Mouse (Mus musculus): Measurements from ENCODE around the gene Nap1l1.
A peak's percentile ranks its signal among the peaks of the same experiment; 100 is the strongest.
"Not testable (repeated sequence)": the region's sequence is repeated elsewhere in the genome, so short reads cannot be mapped to it uniquely, and the experiment has no call there.

Nap1l1 gene

DNA sequence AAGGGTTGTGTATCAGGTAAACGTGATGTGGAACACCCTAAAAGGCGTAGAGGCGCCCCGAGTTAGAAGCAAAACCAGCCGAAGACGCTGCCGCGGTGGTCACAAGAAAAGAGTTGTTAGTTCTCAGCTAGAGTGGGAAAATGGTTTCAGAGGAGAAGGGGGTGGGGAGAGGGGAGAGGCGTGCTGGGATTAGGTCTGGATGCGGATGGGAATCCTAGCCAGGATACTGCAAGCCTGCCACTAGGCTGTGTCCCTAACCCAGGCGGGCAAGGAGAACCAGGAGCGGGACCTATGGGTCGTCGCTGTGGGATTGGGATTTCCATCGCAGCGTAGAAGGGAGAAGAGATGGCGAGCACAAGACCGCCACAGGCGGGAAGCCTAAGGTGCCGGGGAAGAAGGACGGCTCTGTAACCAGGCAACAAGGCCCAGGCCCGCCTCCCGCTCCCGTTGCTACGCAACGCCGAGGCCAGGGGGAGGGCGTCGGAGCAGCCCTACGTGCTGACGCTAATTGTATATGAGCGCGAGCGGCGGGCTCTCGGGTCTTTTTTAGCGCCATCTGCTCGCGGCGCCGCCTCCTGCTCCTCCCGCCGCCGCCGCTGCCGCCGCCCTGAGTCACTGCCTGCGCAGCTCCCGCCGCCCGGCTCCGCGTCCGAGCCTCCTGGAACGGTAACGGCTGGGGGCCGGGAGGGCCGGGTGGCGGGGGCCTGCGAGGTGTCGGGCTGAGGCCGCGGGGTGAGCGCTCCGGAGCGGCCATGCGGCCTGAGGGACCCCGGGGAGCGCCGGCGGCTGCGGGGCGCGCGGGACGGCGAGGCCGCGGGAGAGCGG, at the start of gene Nap1l1:
Gene Nap1l1, plus strand, starts transcription at position 538 of the 825 bp plus-strand sequence.
- DNase-seq (ENCODE audit: low spot score), result peak; percentile 97

DNA sequence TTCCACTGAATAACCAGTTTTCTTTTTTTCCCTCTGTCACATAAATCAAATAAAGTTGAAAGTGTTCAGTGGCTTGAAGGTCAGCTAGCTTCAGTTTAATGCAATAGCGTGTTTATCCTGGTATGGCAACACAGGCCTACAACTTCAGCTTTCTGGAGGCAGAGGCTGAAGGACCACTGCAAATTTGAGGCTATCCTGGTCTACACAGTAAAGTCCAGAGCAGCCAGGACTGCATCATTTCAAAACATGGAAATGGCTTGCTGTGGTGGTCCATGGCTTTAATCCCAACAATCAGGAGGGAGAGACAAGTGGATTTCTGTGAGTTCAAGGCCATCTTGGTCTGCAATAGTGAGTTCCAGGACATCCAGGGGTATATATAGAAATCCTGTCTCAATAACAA, 46.5 kb upstream of the Nap1l1 start:
- no peak for DNase-seq (ENCODE audit: low spot score)

DNA sequence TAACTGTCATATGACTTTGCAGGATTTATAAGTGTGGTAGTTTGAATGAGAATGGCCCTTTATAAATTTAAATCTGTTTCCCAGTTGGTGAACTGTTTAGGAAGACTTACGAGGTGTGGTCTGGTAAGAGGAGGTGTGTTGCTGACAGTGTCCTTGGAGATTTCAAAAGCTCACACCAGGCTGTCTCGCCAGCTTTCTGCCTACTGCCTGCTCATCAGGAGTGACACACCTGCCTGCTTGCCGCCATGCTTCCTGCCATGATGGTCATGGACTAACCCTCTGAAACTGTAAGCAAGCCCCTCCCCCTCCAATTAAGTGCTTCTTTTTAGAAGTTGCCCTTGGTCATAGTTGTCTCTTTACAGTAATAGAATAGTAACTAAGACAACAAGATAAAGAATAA, 39.5 kb upstream of the Nap1l1 start:
- no peak for DNase-seq (ENCODE audit: low spot score)

DNA sequence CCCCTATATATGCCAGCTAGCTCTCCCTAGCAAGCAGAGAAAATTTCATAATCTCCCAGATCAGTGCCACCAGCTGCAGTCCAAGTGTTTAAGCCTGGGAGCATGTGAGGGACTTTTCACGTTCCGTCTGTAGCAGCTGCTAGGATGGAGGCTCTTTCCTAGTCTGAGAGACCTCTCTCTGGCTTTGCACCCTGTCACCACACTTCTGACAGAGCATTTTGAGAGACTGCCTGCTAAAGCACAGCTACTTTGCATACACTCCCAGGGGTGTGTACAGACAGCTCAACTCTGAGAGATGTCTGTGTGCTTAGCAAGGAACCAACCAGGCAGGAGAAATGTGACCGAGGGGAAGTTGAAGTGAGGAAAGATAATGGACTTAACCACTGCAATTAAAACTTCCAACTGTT, 32.0 kb upstream of the Nap1l1 start:
- no peak for DNase-seq (ENCODE audit: low spot score)

DNA sequence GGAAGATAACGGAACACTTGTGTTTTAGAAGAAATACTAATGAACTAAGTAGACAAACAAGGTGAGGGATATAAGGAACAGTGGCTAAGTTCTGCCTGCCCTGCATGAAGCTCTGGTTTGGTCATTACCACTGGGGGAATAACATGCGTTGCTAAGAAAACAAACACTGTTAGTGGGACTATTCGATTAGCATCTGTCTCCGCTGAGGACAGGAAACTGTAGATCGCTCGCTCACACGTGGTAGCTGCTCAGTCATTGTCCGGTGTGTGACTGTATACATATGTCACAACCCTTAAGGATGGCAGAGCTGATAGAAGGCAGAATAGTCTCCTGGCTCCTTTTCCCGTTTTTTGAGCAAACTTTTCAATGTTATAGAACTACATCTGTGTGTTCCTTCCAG, 28.8 kb upstream of the Nap1l1 start:
- no peak for DNase-seq (ENCODE audit: low spot score)

DNA sequence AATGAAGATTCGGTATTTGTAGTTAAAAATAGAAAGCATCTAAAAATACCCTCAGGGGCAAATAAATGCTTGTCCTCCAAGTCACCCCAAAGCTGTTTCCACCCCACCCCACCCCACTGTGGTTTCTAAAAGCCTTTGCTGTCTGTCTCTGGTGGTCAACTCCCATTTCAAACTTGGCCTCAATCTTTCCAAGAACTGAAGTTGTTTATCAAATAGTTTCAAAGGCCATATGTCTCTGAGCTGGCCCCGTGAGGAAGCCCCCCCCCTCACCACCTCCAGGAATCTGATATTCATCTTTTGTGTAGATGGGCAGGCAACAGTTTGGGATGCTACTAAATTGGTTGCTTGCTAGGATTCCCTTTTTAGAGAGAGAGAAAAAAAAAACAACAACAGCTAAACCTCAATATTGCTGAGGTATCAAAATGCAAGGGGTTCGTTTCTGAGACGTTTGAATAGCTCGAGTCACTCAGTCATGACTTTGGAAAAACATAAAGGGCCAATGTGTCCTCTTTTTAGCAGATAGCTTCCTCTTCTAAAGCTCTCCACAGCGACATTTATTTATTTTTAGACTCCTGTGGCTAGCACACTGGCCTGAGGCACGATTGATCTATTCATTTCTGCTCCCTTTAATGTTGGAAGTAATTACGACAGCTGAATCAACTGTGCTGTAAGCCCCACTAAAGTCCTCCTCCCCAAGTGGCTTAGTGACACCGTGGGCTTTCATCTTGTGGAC, 26.9 kb upstream of the Nap1l1 start:
- no peak for DNase-seq (ENCODE audit: low spot score)

DNA sequence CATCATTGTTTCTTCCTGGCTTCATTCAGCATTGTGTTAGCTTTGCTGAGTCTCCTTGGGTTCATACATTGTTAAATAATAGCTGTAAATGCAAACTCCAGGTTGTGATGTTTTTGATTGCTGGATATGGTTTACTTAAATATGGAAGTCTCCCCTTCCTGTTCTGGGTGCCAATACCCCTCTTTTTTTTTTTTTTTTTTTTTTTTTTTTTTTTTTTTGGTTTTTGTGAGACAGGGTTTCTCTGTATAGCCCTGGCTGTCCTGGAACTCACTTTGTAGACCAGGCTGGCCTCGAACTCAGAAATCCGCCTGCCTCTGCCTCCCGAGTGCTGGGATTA, 26.4 kb upstream of the Nap1l1 start:
- DNase-seq (ENCODE audit: low spot score), result not testable (repeated sequence)

DNA sequence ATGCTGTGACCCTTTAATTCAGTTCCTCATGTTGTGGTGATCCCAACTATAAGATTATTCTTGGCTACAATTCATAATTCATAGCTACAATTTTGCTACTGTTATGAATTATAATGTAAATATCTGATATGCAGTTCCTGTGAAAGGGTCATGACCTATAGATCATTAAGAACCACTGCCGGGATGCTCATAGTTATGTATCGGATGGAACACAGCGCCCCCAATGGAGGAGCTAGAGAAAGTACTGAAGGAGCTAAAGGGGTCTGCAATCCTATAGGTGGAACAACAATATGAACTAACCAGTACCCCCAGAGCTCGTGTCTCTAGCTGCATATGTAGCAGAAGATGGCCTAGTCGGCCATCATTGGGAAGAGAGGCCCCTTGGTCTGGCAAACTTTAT, 23.4 kb upstream of the Nap1l1 start:
- not testable (repeated sequence) for DNase-seq (ENCODE audit: low spot score)

DNA sequence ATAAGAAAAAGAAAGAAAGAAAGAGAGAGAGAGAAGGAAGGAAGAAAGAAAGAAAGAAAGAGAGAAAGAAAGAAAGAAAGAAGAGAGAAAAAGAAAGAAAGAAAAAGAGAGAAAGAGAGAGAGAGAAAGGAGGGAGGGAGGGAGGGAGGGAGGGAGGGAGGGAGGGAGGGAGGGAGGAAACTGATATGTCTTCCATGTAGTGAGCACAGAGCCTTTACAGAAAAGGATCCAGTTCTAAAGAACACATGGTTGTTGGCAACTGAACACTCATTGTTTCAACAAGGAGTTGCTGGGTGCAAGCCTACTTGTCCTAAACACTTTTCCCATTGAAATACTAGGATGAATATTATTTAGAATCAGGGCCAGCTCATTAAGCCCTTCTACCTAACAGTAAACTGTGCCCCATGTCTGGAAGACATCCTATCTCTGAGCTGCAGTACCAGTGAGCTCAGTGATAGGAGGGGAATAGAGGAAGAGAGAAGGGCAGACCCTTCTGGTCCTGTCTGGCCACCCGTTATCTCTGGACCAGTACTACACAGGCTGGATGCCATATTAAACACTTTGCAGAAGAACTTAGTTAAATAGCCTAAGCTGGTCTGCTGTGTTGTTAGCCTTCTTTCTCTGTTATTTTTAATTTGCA, 21.2 kb upstream of the Nap1l1 start:
- DNase-seq (ENCODE audit: low spot score), result no peak

DNA sequence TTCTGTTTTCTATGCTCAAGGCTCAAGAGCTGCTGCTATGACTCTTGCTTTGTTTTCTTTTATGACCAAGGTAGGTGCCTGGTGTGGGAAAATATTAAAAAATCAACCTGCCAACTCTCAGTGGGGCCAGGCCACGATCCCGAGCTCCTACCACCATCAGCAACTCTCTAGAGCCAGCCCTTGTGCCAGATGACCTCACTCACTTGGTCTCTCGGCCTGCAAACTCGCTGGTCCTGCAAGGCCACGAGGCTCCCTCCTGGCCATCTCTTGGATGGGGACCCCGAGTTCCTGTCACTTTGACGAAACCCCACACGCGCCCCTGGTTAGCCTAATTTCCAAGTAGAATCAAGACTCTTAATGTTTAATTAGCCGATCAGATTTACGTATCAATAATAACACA, 20.6 kb upstream of the Nap1l1 start:
- no peak for DNase-seq (ENCODE audit: low spot score)

DNA sequence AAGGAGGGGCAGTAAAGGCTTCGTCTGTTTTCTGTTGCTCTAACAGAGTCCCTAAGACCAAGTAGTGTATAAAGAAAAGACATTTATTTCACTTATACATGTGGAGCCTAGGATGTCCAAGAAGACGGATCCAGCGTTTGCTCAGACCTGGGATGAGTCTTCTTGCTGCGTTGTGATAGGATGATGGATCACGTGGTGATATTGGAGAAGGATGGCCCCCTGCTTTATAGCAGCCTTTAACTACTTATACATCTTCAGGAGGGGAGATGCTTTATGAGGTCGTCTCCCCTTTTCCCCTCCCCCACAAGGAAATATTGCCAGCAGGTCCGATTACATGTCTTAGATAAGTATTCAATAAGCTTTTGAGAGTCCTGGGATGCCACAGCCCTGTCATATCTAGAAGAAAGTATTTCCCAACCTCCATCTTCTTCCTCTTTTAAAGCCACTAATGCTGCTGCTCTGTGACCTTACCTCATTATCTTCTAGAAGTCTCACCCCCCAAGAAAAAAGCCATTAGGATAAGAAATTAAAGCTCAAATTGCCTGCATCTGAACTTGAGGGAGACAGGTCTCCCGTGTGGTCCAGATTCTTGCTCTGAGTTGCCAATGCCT, 18.2 kb upstream of the Nap1l1 start:
- no peak for DNase-seq (ENCODE audit: low spot score)

DNA sequence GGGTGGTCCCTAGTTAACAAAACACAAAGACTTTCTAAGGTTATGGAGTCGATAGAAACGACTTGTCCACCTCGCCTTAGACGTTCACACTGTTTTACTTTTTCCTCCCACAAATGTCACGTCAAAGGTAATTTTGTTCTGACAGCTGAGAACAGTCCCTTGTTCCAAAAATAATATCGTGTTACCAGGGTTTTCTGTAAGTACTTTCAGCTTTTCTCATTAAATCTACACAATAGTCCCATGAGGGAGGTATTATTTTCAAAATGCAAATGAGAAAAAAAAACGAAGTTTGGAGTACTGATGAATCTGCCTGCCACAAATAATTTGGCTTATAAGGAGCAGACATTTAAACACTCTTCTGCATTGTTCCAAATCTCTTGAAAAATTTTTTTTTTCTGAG, 14.9 kb upstream of the Nap1l1 start:
- no peak for DNase-seq (ENCODE audit: low spot score)

DNA sequence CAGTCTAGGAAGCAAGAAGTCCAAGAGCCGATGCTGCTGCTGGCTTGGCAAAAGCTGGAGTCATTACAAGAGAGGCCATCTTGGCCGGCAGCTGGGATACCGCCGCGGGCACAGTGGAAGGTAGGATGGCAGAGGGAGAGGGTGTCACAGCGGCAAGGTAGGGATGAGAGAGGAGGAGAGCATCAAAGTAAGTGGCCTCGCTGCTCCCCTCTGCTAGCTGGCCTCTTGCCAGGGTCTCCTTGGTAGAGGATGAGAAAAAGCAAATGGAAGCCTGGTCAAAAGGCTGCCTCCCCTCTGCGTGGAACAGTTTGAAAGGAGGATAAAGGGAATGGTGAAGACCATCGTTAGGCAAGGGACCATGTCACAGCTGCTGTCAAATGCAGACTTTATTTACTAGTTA, 14.0 kb upstream of the Nap1l1 start:
- DNase-seq (ENCODE audit: low spot score), result peak; percentile 61

DNA sequence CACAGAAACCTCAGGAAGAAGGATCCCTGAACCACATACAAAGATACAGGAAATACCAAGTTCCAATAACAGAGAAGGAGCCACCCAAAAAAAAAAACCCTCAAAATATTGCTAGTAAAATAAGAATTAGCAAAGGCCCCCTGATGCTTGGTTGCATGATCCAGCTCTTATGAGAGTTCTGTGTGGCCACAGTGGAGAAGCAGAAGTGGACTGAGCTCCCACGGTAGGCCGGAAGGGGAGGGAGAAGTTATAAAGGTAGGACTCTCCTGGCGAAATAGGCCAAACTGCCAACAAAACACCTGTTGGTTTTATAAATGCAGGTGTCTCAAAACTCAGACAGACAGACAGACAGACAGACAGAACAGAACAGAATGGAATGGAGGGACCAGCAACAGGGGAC, 13.1 kb upstream of the Nap1l1 start:
- no peak for DNase-seq (ENCODE audit: low spot score)

DNA sequence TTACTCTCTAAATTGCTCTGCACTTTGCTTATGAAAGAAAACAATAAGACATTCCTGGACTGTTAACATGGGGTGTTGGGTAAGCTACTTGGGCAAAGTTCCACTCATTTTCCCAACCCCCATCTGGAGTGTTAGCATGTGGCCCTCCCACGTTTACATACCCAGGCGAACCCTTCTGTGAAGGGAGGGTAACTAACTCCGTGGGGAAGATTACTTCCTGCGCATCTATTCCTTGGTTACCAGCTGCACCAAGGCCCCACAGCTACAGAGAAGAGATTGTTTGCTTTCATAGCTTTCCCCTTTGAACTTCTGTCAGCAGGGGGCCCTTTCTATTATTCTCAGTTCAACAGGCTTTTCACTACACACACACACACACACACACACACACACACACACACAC, 12.6 kb upstream of the Nap1l1 start:
- DNase-seq (ENCODE audit: low spot score), result no peak

DNA sequence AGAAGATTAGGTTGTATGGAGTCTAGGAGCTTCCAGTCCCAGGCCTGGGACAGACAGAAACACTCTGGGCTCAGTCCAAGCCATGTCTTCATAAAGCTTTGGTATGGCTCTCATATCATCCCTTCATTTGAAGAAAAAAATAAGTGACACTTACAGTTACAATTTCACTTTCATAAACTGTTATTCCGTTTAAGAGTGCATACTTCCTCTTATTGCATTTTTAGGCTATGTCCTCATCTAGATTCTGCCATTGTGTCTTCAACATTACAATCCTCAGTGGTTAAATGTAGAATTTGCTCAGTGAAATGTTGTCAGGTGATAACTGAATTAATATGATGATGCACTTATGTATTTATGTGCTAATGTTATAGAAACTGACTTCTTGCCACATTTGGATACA, 8.2 kb upstream of the Nap1l1 start:
- DNase-seq (ENCODE audit: low spot score), result no peak

DNA sequence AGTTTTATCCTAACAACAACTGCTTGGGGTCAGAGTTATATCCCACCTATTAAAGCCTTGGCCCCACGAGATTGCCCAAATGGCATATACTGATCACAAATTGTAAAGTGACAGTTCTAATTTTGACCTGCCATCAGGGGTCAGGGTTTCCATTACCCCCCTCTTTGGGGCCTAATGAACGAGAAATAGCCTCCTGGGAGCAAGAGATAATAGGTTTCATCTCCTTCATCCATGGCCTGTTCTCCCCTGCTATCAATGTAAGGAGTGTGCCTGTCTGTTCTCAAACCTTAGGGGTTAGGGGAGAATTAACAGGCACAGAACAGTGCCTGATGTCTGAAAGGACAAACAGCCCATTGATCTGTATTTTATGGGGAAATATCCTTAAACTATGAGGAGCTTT, 7.6 kb upstream of the Nap1l1 start:
- DNase-seq (ENCODE audit: low spot score), result no peak

DNA sequence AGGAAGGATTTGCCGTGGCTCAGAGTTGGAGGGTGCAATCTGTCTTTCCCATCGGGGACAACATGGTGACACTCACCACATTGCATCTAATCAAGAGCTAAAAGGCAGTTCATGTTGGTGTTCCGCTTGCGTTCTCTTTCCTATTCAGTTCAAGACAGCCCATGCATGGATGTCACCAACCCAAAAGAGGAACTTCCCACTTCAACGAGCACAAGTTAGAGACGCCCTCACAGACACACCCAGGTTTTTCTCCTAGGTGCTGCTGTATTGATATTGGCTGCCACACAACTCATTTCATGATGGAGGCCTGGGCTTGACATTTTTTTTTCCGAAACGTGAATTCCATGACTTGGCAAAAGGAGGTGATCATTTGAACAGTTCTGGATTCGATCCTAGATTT, 1.9 kb upstream of the Nap1l1 start:
- DNase-seq (ENCODE audit: low spot score), result no peak

DNA sequence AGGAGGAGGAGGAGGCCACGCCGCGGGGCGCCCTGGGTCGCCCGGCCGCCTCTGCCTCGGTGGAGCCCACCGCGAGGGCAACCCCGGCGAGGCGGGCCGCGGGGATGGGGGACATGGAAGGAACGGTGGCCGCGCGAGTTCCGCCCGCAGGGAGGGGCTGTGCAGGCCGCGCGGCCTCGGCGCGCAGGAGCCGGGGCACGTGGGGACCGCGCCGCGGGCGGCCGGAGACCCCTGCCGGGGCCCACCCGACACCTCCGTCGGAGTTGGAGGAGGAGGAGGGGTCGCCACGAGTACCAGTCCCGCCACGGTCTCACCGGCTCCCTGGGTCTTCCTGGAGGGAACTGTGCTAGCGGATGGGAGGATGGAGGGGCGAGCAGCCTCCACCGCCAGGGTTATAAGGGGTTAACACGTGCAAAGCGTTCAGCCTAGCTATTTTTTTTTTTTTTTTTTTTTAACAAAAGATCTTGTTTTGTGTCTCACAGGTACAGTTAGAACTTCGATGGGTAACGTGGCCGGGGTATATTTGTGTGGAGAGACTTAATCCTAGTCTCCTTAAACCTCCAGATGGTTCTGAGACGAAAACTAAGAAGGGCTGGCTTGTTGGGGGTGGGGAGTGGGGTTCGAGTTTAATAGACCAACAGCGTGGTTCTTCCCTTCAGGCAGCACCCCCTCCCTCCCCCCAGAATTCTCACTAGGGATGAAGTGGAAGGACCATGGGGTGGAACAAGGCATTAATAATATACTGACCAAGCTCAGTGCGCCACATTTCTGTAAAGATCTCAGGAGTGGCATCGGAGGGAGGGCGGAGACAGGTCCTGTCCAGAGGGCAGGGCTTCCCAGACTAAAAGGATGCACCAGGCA, 718 bp downstream of the Nap1l1 start:
- peak; percentile 76 for DNase-seq (ENCODE audit: low spot score)

DNA sequence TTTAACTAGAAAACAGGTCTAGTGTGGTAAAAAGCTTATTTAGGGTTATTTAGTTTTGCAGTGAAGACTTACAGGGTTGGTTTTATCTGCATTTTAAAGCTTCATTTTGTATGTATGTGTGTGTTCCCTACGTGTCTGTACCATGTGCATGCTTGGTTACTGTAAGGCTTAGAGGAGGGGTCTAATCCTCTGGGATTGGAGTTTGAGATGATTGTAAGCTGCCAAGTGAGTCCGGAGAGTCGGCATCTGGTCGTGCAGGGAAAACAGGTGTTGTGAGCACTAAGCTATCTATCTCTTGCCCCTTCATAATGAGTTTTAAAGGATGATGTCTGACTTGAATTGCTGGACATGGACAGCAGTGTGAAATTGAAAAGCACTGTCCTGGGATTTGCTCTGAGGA, 3.3 kb downstream of the Nap1l1 start:
- no peak for DNase-seq (ENCODE audit: low spot score)

DNA sequence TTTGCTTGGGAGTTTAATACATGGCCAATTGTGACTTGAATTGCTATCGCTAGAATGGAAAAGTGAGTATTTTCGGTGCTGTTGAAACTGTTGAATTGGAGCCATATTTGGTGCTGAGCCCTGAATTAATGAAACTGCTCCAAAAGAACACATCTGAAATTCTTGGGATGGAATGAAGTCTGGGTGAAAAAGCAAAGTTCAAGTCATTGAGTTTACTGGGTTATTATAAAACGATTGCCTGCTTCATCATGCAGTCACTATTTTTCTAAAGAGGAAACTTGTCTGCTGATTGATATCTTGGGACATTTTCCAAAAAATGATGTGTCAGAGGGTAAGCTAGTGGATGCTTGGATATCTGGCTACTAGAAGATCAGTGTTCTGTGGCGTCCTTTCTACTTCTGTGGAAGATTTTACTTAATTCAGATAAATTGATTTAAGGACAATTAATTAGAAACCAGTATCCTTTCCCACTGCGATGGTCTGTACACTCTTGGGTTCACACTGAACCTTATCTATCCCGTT, 4.0 kb downstream of the Nap1l1 start:
- DNase-seq (ENCODE audit: low spot score), result no peak

DNA sequence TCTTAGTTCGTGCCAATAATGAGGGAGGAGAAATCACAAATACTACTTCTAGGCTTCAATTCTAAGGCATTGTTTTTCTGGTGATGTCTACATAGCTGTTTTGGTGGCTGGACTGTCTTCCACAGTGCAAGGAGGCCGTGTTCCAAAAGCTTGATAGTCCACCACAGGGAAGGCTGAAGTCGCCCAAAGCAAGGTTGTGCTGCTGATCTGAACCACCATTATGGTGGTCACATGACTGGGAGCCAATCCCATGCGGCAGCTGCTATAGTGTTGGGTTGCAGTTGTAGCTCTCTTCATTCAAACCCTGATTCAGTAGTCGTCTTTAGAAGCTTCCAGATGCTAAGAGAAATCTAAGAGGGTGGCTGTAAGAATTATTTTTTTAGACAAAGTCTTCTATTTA, 6.6 kb downstream of the Nap1l1 start:
- no peak for DNase-seq (ENCODE audit: low spot score)
